Mouse (Mus musculus) liver, postnatal 0 days (tissue): ENCODE results near the gene Gm21988.
A peak's percentile ranks its signal among the peaks of the same experiment; 100 is the strongest.

Source experiments
- CTCF ChIP-seq: sonication (generic); IDR thresholded peaks from 2 replicates; pipeline ENCODE4 v1.5.1; 2016; ENCODE audit warnings: antibody characterized with exemption, low read depth
- EP300 ChIP-seq: IDR thresholded peaks from 2 replicates; pipeline ENCODE4 v1.6.1; 2016; ENCODE audit warnings: antibody characterized with exemption, low read depth, mild to moderate bottlenecking

DNA sequence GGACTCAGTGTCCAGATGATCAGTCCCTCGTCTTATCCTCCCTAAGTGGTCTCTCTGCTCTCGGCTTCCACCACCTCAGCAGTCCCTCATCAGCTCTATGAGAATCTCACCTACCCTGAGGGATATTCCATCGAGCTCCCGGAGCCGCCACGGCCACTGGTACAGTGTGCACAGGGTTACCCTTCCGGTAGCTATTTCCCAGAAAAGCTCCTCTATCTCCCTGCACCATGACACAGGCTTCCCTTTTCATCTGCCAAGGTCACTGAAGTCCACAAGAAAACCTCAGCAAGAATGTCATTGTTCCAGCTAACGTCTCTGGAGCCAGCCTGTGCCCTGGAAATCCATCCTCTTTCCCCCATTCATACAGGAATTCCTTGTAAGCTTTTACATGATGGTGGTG is 12.2 kb upstream of the Gm21988 start:
- TF ChIP-seq CTCF (no peak), EP300 (peak; percentile 58; the same call in 1 of the 2 replicates)
